Mouse (Mus musculus): ENCODE data around the gene Kank3. TPM values are rescaled to one million over a fixed set of nuclear protein-coding genes. Genes with fewer than 3 reads are reported as not detected.

Kank3 gene
- total RNA-seq, 1 experiment from 2014 or later, result 92.4 TPM

GRCm38 (mm10) chr17:33857816-33858215 lies 47.5 kb downstream of the Kank3 start:
- DNase-seq, result no peak

- DNase-seq, result peak; percentile 84
These were observed 55.2 kb downstream of the Kank3 start for GRCm38 (mm10) chr17:33865330-33866030.

Other genes with a start within 250 kb of the Kank3 start
- 32.8 and 38.9 TPM in 2 replicates for gene Zfp414, start 181.4 kb upstream of the Kank3 start, total RNA-seq (2021)
- gene Pram1, start 172.5 kb upstream of the Kank3 start, total RNA-seq (2021), result 0.34 and 0.89 TPM in 2 replicates
- gene Hnrnpm, start 123.7 kb upstream of the Kank3 start, total RNA-seq (2021), result 224 and 229 TPM in 2 replicates
- gene March2, start 91.8 kb upstream of the Kank3 start, total RNA-seq (2021), result 119 and 133 TPM in 2 replicates
- 217 and 242 TPM in 2 replicates for gene Rab11b, start 50.0 kb upstream of the Kank3 start, total RNA-seq (2021)
- gene Angptl4, start 28.7 kb upstream of the Kank3 start, total RNA-seq (2021), result 121 and 189 TPM in 2 replicates
- gene Rps28, start 14.0 kb downstream of the Kank3 start, total RNA-seq (2021), result 1,257 and 1,514 TPM in 2 replicates
- 505 and 552 TPM in 2 replicates for gene Ndufa7, start 14.1 kb downstream of the Kank3 start, total RNA-seq (2021)
- 31.5 and 36.5 TPM in 2 replicates for gene Cd320, start 32.6 kb downstream of the Kank3 start, total RNA-seq (2021)
- not detected in 2 replicates for gene Gm7029, start 63.3 kb downstream of the Kank3 start, total RNA-seq (2021)
- gene Kifc1, start 80.1 kb downstream of the Kank3 start, total RNA-seq (2021), result 11.0 and 12.4 TPM in 2 replicates
- gene Platr17, start 94.6 kb downstream of the Kank3 start, total RNA-seq (2021), result not detected in 2 replicates
- gene Daxx, start 98.9 kb downstream of the Kank3 start, total RNA-seq (2021), result 27.7 and 32.0 TPM in 2 replicates
- 132 and 145 TPM in 2 replicates for gene Tapbp, start 105.4 kb downstream of the Kank3 start, total RNA-seq (2021)
- 25.5 and 34.5 TPM in 2 replicates for gene Zbtb22, start 105.4 kb downstream of the Kank3 start, total RNA-seq (2021)
- 53.2 and 80.3 TPM in 2 replicates for gene Rgl2, start 119.0 kb downstream of the Kank3 start, total RNA-seq (2021)
- gene Pfdn6, start 129.8 kb downstream of the Kank3 start, total RNA-seq (2021), result 96.2 and 102 TPM in 2 replicates
- 32.9 and 35.7 TPM in 2 replicates for gene Wdr46, start 130.1 kb downstream of the Kank3 start, total RNA-seq (2021)
- gene B3galt4, start 141.0 kb downstream of the Kank3 start, total RNA-seq (2021), result 3.2 and 6.2 TPM in 2 replicates
- gene Vps52, start 145.3 kb downstream of the Kank3 start, total RNA-seq (2021), result 46.8 and 52.9 TPM in 2 replicates
- 760 and 860 TPM in 2 replicates for gene Rps18, start 145.5 kb downstream of the Kank3 start, total RNA-seq (2021)
- 212 and 322 TPM in 2 replicates for gene H2-K1, start 189.8 kb downstream of the Kank3 start, total RNA-seq (2021)
- 36.6 and 42.5 TPM in 2 replicates for gene Ring1, start 214.2 kb downstream of the Kank3 start, total RNA-seq (2021)
- 207 and 212 TPM in 2 replicates for gene H2-Ke6, start 217.5 kb downstream of the Kank3 start, total RNA-seq (2021)
- 127 and 161 TPM in 2 replicates for gene Slc39a7, start 221.2 kb downstream of the Kank3 start, total RNA-seq (2021)
- 54.5 and 66.6 TPM in 2 replicates for gene Rxrb, start 221.3 kb downstream of the Kank3 start, total RNA-seq (2021)
- 1.1 and 2.6 TPM in 2 replicates for gene Col11a2, start 228.9 kb downstream of the Kank3 start, total RNA-seq (2021)

Measured in adrenal gland, postnatal 14 days (tissue).